Mouse (Mus musculus) embryonic facial prominence, embryonic 14.5 days (tissue): ENCODE results near the gene Glt8d2. TPM values are rescaled to one million over a fixed set of nuclear protein-coding genes. Genes with fewer than 3 reads are reported as not detected.
A peak's percentile ranks its signal among the peaks of the same experiment; 100 is the strongest.

ENCODE experiments used
- ATAC-seq: fragments of 200-750 bp; cut with Nextera tagmentation; 2 replicates; pipeline ENCODE4 v1.8.0; 2017; ENCODE audit warnings: low read depth, moderate number of reproducible peaks, moderate TSS enrichment
- DNase-seq: peaks from one replicate; pipeline ENCODE4 v3.0.0-alpha.2; 2015; ENCODE audit warnings: low spot score
- H3K27ac ChIP-seq: fragments of 300-500 bp; sonication (generic); replicated peaks from 2 replicates; pipeline ENCODE4 v1.5.1; 2014; ENCODE audit warnings: low read depth, mild to moderate bottlenecking, low read length, moderate library complexity
- H3K27me3 ChIP-seq: fragments of 300-500 bp; sonication (generic); replicated peaks from 2 replicates; pipeline ENCODE4 v1.6.1; 2014; ENCODE audit warnings: low read length; ENCODE audit not compliant: control insufficient read depth, insufficient read depth
- H3K36me3 ChIP-seq: fragments of 300-500 bp; sonication (generic); 2 replicates; pipeline ENCODE4 v1.6.1; 2014; ENCODE audit warnings: low read length, mixed read lengths; ENCODE audit not compliant: control insufficient read depth, insufficient read depth
- H3K4me1 ChIP-seq: fragments of 300-500 bp; sonication (generic); 2 replicates; pipeline ENCODE4 v1.6.1; 2014; ENCODE audit warnings: antibody characterized with exemption, low read length; ENCODE audit not compliant: control insufficient read depth, insufficient read depth
- H3K4me2 ChIP-seq: fragments of 300-500 bp; sonication (generic); 2 replicates; pipeline ENCODE4 v1.6.1; 2014; ENCODE audit warnings: low read depth, mild to moderate bottlenecking, low read length, moderate library complexity, mixed read lengths
- H3K4me3 ChIP-seq: fragments of 300-500 bp; sonication (generic); 2 replicates; pipeline ENCODE4 v1.5.1; 2014; ENCODE audit warnings: low read depth, mild to moderate bottlenecking, low read length
- H3K9ac ChIP-seq: fragments of 300-500 bp; sonication (generic); 2 replicates; pipeline ENCODE4 v1.6.1; 2014; ENCODE audit warnings: low read depth, mild to moderate bottlenecking, low read length, moderate library complexity, mixed read lengths
- H3K9me3 ChIP-seq: fragments of 300-500 bp; sonication (generic); 2 replicates; pipeline ENCODE4 v1.6.1; 2016; ENCODE audit warnings: low read length; ENCODE audit not compliant: control insufficient read depth
- WGBS: fragments of 180-500 bp; shearing (Covaris S2); extraction: QIAGEN DNeasy Blood & Tissue Kit; methylation state at CpG from one replicate; pipeline ENCODE4 v1.1.7; 2014; 5-methylcytosine and 5-hydroxymethylcytosine counted together
- polyA plus RNA-seq: library from polyadenylated mRNA; unstranded; fragments of >200 nt; fragmentation: Nextera tagmentation; extraction: Ambion mirVana; gene quantifications from 2 replicates; pipeline ENCODE4 v1.2.1, GENCODE M21; 2014

The Glt8d2 gene
- polyA plus RNA-seq, 1 experiment from 2014 or later, result 25.6 TPM

DNA sequence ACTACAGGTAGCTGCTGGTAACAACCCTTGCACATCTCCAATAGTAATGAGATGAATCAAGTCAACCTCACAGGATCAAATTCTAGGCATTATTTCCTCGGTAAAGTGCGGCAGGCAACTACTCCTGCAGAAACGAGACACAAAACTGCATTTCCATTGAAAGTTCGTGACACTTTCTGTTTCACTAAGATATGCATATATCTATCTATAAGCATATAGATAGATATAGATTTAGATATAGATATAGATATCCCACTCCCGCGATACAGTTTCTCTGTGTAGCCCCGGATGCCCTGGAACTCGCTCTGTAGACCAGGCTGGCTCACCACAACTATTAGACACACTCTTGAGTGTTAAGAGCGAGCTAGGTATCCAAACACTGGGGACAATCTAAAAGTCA, 68.2 kb downstream of the Glt8d2 start:
- Histone ChIP-seq H3K9ac (peak overlapping the region; percentile 77), H3K27me3 (no peaks in the 10 kb centered on the region), H3K4me3 (peak overlapping the region; percentile 69), H3K4me1 (peaks cover 6% of the 10 kb centered on the region), H3K4me2 (peak overlapping the region; percentile 67), H3K36me3 (no peaks in the 10 kb centered on the region), H3K27ac (no peak overlapping the region), H3K9me3 (no peaks in the 10 kb centered on the region)
- 28% methylated on average over 9 of the region's 9 CpGs for WGBS
- ATAC-seq (no peak), DNase-seq (no peak)

Other genes starting within 250 kb of the Glt8d2 start
- gene Gm1553, start 198.0 kb downstream of the Glt8d2 start, polyA plus RNA-seq, result not detected in 2 replicates
- 33.0 and 35.0 TPM in 2 replicates for gene 1190007I07Rik, start 67.4 kb downstream of the Glt8d2 start, polyA plus RNA-seq
- gene Tdg, start 60.8 kb downstream of the Glt8d2 start, polyA plus RNA-seq, result 103 and 119 TPM in 2 replicates
- 45.0 and 49.4 TPM in 2 replicates for gene Hcfc2, start 5.5 kb upstream of the Glt8d2 start, polyA plus RNA-seq
- gene Nfyb, start 73.5 kb upstream of the Glt8d2 start, polyA plus RNA-seq, result 41.8 and 45.7 TPM in 2 replicates
- gene Txnrd1, start 143.3 kb upstream of the Glt8d2 start, polyA plus RNA-seq, result 85.0 and 98.9 TPM in 2 replicates
- 0.26 and 0.81 TPM in 2 replicates for gene Eid3, start 176.0 kb upstream of the Glt8d2 start, polyA plus RNA-seq